Mouse (Mus musculus) heart, postnatal 4 days (tissue): Measurements from ENCODE around the gene Bcdin3d. TPM values are rescaled to one million over a fixed set of nuclear protein-coding genes. Genes with fewer than 3 reads are reported as not detected.

Experiments
- DNase-seq: peaks from one replicate; pipeline ENCODE4 v3.0.0; 2021
- total RNA-seq, 2 experiments: library from RNA; stranded (reverse); gene quantifications; 2 replicates each; pipeline ENCODE4 v1.2.3; 2021

The Bcdin3d gene
- total RNA-seq, 2 experiments from 2014 or later, result 4.9 to 5.0 TPM

DNA sequence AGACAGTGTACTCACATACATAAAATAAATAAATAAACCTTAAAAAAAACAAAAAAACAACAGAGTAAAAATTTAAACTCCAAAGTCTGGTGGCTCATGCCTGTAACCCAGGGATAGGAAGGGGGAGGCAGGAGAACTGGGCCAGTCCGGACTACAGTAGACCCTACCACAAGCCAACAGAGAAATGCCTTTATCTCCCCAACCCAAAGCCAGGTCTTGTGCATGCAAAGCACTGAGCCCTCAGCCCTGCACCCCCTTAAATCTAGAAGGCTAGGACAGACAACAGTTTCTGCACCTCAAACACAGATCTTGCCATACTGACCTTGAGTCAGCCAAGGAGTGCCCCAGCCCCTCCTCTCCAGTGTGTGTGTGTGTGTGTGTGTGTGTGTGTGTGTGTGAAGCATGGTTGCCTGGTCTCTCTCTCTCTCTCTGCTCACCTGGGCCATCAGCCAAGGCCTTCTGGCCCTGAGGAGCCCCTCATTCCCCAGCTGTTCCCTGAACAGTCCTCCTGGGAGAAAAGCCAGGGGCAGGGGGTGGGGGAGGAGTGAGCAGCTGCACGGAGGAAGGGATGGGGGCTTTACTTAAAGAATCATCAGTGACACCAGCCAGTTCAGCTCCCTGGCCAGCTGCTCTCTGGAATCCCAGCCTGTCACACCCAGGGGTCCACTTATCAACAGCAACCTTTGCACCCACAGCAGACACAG is 34.3 kb downstream of the Bcdin3d start:
- DNase-seq, result peak; percentile 84

DNA sequence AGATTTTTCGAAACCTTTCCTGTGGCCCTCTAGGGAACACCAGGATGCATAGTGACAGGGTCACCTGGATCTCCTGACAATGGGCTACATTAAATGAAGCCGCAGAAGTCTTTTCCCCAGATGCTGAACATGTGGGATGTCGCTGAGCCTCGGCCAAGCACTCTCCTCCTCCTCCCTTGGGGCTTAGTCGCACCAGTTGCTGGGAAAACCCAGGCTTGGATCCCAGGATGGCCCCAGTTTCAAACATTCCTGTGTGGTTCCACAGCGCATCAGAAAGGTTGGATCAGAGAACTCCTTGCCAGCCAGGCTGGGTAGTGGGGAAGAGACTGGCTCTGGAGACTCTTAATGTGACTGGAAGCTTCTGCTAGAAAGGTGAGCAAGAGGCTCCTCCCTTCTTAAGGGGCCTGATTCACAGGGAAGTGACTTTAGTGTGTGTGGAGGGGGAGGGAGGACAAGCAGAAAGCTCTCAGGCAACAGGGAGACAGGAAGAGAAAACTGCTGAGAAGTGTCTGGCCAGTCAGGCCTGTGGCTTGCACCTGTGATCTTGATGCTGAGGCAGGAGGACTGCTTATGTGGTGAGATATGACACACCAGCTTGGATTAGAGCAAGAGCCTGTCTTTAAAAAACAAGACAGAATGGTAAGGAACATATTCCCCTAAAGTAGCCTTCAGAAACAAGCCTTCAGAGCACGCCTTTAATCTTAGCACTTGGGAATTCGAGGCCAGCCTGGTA is 35.4 kb downstream of the Bcdin3d start:
- peak; percentile 39 for DNase-seq

DNA sequence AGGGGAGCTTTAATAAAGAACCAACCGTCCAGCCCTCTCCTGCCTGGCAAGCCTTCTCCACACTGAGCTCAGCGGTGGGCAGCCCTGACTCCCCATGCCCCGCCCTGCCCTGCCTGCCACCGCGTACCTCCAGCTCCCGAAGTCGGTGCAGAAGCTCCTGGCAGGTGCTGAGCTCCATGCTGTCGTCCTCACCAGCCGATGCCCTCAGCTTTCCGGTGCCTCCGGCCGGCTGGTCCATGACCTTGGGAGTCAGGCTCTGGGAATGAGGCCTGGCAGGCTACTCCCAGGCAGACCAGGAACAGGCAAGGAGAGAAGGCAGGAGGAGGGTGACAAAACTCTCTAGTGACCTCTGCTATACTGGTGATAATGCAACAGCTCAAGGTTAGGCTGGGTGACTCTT is 40.6 kb downstream of the Bcdin3d start:
- peak; percentile 12 for DNase-seq

DNA sequence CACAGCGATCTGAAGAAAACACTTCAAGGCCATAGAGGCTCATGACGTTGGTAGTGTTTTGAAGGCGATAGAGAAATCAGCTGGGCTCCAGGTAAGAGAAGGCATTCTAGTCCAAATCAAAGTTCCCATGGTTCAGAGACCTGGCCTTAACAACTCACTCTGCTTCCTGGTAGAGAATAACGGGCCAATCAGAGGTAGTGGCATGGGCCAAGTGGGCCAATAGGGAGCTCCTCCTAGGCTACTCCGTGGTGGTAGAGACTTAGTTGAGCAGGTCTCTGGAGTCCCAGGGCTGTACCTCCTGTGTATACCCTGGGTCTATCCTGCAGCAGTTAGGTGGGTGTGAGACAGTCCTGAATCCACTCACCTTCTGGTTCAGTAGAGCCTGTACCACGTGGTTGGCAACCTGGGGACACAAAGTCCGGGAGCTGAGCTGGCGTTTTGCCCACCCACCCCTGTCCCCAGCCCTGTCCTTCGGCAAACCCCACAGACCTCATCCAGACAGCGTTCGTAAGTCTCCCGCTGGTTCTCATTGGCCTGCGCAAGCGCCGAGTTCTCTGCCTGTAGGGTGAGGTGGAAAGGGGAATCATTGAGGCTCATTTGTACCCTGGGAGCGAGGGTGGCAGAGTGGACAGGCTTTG is 41.3 kb downstream of the Bcdin3d start:
- DNase-seq, result no peak

DNA sequence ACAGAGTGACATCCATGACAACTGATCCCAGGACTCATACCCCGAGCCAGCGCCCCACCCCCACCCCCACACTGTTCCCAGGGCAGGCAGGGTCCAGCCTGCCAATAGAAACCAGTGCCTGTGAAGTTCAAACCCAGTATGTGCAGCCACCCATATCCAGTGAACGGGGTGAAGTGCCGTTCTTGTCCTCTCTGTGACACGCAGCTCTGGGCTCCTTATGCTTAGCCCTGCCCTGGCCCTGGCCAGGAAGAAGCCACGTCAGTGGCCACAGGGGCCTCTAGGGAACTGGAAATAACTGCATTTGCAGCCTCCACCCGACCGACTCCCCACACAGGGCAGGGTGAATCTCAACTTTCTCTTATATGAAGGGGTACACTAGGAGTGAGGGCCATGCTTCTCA is 42.6 kb downstream of the Bcdin3d start:
- peak; percentile 29 for DNase-seq

DNA sequence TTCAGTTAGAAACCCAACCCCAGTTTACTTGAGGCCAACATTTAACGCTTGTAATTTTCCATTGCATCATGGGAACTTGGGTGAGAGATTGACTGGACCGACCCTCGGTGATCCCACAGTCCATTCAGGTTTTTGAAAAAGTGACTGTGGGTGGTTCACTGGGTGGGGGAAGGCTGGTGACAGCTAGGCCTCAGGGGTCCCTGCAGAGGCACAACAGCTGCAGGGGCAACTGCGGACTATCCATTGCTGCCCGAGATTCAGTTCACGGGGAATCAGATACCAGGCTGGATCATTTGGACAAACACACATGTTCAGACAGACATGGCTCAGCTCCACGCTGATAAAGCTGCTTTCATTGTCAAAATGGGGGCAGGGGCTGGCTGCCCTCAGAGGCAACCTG is 43.0 kb downstream of the Bcdin3d start:
- peak; percentile 14 for DNase-seq

DNA sequence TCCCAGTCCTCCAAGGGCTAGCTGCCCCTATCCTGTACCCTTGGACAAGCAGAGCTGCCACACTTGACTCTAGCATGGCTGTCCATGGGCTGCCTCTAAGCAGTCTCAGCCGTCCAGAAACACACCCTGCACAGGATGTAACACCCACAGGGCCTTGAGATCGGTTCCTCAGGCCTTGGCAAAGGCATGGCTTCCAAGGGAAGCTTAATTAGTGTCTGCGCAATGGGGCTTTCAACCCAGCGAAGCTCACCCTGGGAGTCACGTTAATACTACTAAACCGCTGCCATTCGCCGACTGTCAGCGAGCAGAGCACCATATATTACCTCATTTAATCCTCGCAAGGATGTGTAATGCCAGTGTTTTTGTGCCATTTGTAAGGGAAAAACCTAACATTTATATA is 43.5 kb downstream of the Bcdin3d start:
- DNase-seq, result peak; percentile 11

DNA sequence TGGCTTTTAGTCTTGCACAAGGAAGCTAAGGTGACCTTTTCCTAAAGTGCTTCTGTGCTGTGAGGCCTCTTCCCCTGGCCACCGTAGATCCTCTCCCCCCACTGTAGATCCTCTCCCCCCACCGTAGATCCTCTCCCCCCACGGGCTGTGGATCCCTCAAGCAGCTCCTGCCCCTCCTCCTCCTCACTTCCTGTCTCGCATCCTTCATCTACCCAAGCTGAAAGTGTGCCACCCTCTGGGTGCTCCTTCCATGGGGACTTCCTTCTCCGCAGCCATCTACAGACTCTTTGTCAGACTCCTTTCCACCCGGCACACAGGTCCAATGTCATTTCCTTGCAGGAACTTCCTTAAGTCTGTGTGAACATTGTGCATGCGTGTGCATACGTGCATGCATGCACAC is 44.1 kb downstream of the Bcdin3d start:
- DNase-seq, result no peak

DNA sequence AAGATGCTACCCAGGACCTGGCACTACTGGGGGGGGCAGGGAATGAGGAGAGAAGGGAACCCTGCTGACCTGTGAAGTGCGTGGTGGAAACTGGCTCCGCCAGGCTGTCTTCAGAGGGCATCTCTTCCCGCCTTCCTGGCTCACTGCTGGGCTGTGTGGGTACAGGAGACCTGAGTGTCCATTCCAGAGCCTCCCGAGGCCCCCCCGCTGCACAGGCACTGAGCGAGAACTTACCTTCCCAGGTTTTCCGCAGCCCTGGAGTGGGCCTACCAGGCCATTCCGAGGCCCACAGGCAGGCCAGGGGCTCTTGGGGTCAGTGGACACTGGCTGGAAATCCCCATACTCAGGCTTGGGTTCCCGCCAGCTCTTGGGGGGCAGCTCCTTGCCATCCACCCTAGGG is 50.6 kb downstream of the Bcdin3d start:
- peak; percentile 17 for DNase-seq

DNA sequence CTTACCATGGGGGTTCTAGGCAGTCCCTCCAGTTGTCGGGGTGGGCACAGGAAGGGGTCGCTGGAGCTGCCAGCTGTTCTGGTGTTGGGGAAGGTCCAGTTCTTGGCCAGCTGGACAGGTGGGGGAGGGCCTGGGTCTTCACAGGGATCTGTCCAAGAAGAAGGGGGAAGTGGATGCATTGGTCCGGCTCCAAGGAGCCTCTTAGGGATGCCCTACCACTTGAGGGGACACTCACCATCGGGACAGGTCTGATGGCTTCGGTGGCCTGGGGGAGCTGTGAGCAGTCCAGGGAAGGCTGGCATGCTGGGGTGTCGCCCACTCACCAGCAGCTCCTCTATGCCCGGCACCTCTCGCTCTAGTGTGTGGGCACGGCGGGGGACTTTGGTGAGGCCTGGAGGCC is 51.4 kb downstream of the Bcdin3d start:
- DNase-seq, result peak; percentile 8

DNA sequence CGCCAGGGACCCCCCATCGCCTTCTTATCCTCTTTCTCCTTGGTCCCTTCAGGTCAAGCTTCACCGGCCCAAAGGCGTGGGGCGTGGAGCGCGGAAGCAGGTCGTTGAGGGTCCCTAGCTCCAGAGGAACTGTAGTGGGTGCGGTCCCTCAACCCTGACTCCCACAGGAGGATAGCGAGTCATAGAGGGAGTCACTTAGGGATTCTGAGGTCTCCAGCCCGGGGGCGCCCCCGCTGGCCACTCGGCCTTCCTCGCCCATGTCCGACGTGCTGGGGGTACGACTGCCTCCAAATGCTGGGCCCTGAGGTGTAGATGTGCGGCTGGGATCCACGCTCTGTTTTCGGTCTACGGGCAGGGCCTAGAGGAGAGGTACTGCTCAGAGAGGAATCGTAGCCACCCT is 52.0 kb downstream of the Bcdin3d start:
- peak; percentile 9 for DNase-seq

DNA sequence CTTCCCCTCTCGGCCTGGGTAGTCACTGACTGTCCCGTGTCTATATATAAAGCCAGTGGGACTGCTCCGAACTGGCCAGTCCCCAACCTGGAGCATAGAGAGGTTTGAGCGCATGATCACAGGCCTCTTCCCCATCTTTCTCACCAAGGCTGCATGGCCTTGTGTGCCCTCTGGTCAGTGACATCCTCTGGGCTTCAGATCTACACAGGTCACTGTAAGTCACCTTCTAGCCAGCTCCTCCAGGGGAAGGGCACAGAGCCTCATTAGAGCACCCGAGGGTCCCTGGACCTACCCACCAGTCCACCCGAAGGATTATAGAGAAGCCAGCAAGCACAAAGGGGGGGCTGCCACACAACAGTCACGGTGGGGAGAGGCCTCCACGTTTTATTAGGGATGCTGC is 52.9 kb downstream of the Bcdin3d start:
- no peak for DNase-seq

DNA sequence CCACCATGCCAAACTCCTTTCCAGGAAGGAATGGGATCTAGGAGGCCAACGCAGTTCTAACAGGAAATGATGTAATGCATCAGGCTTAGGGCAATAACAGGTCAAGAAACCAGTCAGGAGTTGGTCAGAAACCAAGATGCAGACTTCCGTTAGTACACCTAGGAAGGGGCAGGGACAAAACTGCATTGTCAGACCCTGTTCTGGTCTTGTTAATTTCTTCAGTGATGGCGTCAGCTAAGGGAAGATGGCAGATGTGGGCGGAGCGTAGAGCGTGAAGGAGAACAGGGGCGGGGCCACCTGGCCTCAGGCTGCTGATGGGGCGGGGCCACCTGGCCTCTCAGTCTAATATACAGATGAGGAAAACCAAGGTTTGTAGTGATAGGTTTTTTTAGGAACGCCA is 53.4 kb downstream of the Bcdin3d start:
- peak; percentile 62 for DNase-seq

DNA sequence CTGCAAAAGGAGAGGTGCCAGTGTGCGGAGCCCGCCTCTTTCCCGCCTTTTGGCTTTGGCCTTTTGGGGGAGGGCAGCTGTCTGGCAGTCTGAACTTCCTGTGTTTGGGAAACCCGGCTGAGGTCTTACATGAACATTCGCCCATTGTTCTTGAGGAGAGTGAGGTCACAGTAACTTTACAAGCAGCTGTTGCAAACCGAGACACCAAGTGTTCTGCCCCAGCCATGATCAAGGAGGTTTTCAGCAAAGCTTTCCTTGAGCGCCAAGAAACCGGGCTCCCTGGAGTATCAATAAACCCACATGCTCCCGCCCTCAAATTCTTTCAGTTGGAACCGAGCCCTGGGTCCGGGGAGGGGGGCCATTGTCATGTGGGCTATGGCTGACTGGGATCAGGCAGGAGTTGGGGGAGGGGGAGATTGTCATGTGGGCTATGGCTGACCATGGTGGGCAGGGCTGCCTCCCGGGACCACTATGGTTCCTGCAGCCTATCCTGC is 54.0 kb downstream of the Bcdin3d start:
- peak; percentile 91 for DNase-seq

DNA sequence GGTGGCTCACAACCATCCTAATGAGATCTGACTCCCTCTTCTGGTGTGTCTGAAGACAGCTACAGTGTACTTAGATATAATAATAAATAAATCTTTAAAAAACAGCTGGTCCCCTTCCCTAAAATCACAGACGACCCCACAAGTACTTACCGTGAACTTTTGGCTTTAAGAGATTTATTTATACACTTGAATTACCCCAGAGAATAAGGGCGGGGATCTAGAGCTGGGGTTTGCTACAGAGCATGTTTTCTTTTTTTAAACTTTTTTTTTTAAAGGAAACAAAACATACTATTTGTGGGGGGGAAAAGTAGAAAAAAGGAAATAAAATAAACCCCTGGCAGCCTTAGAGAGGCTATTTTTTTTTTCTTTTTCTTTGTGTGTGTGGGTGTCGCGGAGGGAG is 54.4 kb downstream of the Bcdin3d start:
- no peak for DNase-seq

Other genes with a start within 250 kb of the Bcdin3d start
- gene Kcnh3, start 249.9 kb downstream of the Bcdin3d start, total RNA-seq, result under 1 TPM; 0.41 to 0.54 TPM
- 10 to 100 TPM; 82.4 to 88.4 TPM for gene Mcrs1, start 222.8 kb downstream of the Bcdin3d start, total RNA-seq
- 10 to 100 TPM; 36.5 to 41.4 TPM for gene Prpf40b, start 179.6 kb downstream of the Bcdin3d start, total RNA-seq
- under 1 TPM in 1 of 2 experiments, not detected in 1; 0.17 TPM for gene Fam186b, start 178.8 kb downstream of the Bcdin3d start, total RNA-seq
- 10 to 100 TPM; 42.6 to 44.4 TPM for gene Fmnl3, start 104.2 kb downstream of the Bcdin3d start, total RNA-seq
- gene Tmbim6, start 81.8 kb downstream of the Bcdin3d start, total RNA-seq, result 100 to 1,000 TPM; 197 to 201 TPM
- gene Nckap5l, start 17.0 kb downstream of the Bcdin3d start, total RNA-seq, result 10 to 100 TPM; 20.0 to 23.6 TPM
- gene Faim2, start 53.4 kb upstream of the Bcdin3d start, total RNA-seq, result not detected
- not detected for gene Aqp2, start 104.3 kb upstream of the Bcdin3d start, total RNA-seq
- gene Aqp5, start 116.1 kb upstream of the Bcdin3d start, total RNA-seq, result under 1 TPM in 1 of 2 experiments, not detected in 1; 0.57 TPM
- gene Aqp6, start 126.7 kb upstream of the Bcdin3d start, total RNA-seq, result not detected
- gene Racgap1, start 176.9 kb upstream of the Bcdin3d start, total RNA-seq, result 10 to 100 TPM; 88.5 to 98.7 TPM
- 1 to 10 TPM in 1 of 2 experiments, under 1 TPM in 1; 0.77 to 1.0 TPM for gene Asic1, start 195.6 kb upstream of the Bcdin3d start, total RNA-seq
- gene Smarcd1, start 227.4 kb upstream of the Bcdin3d start, total RNA-seq, result 10 to 100 TPM; 46.5 to 47.7 TPM
- 1 to 10 TPM; 3.7 to 4.8 TPM for gene Gm17349, start 230.8 kb upstream of the Bcdin3d start, total RNA-seq
- gene Gpd1, start 242.8 kb upstream of the Bcdin3d start, total RNA-seq, result 10 to 100 TPM; 24.5 to 26.4 TPM